ENCODE assay signal across 22 mouse cellular contexts in genomic region chr6:119731155-119731554, GRCm38 (mm10).
DNase-seq lines count a peak whose midpoint lies in the region; ATAC-seq and TF ChIP-seq lines count a peak whose summit lies in the region.
"Had no signal": no experiment of that assay in that cellular context is flagged by ENCODE, and none has a peak within 500 bp of the region (broad histone marks: within the 10 kb centered on the region; RNA-seq: fewer than 3 reads in every experiment).

No protein-coding gene starts in this region.

- TF ChIP-seq CTCF in liver, embryonic 14.5 days (IDR thresholded peaks at IDR 0.05; ENCODE audit: low read depth) = no peak

- H3K27me3 ChIP-seq in liver, embryonic 14.5 days (ENCODE audit: control insufficient read depth, insufficient read depth, low read length) = no peaks in the 10 kb centered on the region
- no peaks in the 10 kb centered on the region for H3K27me3 ChIP-seq in forebrain, embryonic 16.5 days (replicated peaks; ENCODE audit: control insufficient read depth, insufficient read depth, low read length)
- H3K27me3 ChIP-seq: CH12.LX; embryonic facial prominence, embryonic 13.5 days; forebrain, embryonic 13.5 days; heart, embryonic 13.5 days; hindbrain, embryonic 12.5 days had no signal

- H3K4me2 ChIP-seq in liver, embryonic 14.5 days (ENCODE audit: low read depth) = no peak overlapping the region
- no peak overlapping the region for H3K4me2 ChIP-seq in forebrain, embryonic 16.5 days (ENCODE audit: low read length)
- H3K4me2 ChIP-seq: embryonic facial prominence, embryonic 13.5 days; forebrain, embryonic 13.5 days; heart, embryonic 13.5 days; hindbrain, embryonic 12.5 days had no signal

- H3K27ac ChIP-seq in liver, embryonic 14.5 days = no peak overlapping the region
- H3K27ac ChIP-seq in forebrain, embryonic 16.5 days (ENCODE audit: low read length) = no peak overlapping the region
- H3K27ac ChIP-seq: embryonic facial prominence, embryonic 13.5 days; forebrain, embryonic 13.5 days; gastrocnemius, adult 2 months; heart, embryonic 13.5 days; hindbrain, embryonic 12.5 days had no signal

- DNase-seq in MEL-GATA-1-ER (ENCODE audit: extremely low read depth, low read depth) = peak; percentile 16
- peak; percentile 45 for DNase-seq in c-Kit-positive CD71-positive TER-119-positive erythroid progenitor cells, embryonic 14.5 days (ENCODE audit: low spot score)
- peak; percentile 36 to 42 (median 37) for DNase-seq in liver, embryonic 14.5 days (ENCODE audit: low read depth in 3 of 3, low spot score in 3 of 3)
- DNase-seq in left cerebral cortex, postnatal 25 days (ENCODE audit: low spot score in 2 of 2) = no peak
- no peak for DNase-seq in heart, postnatal 36 days
- DNase-seq: adrenal gland, adult 8-10 months; adrenal gland, postnatal 36 days; cerebellum, adult 18-20 months; cerebellum, postnatal 10 days; gastrocnemius, adult 2 months; gastrocnemius, postnatal 36 days; heart, adult 11 months; heart, postnatal 4 days had no signal

- intact Hi-C loops in left cerebral cortex, postnatal 25 days (cut with DNase I) = no loop called here
- intact Hi-C loops in heart, postnatal 36 days (cut with DNase I) = no loop called here

- WGBS in liver, embryonic 14.5 days (ENCODE audit: insufficient replicate concordance) = 49% methylated on average over 2 of the region's 2 CpGs
- WGBS in forebrain, embryonic 16.5 days = 97% methylated on average over 2 of the region's 2 CpGs

- no peaks in the 10 kb centered on the region for H3K9me3 ChIP-seq in liver, embryonic 14.5 days (ENCODE audit: control insufficient read depth, low read length)
- no peaks in the 10 kb centered on the region for H3K9me3 ChIP-seq in forebrain, embryonic 16.5 days (ENCODE audit: control insufficient read depth, low read length)
- H3K9me3 ChIP-seq: embryonic facial prominence, embryonic 13.5 days; forebrain, embryonic 13.5 days; heart, embryonic 13.5 days; hindbrain, embryonic 12.5 days had no signal

- H3K4me1 ChIP-seq in liver, embryonic 14.5 days (replicated peaks; ENCODE audit: control insufficient read depth in 2 of 2, insufficient read depth in 2 of 2, low read length in 1 of 2) = peaks cover 2 to 3% of the 10 kb centered on the region in 2 experiments
- H3K4me1 ChIP-seq in forebrain, embryonic 16.5 days (replicated peaks; ENCODE audit: control insufficient read depth, insufficient read depth, low read length) = no peaks in the 10 kb centered on the region
- H3K4me1 ChIP-seq: embryonic facial prominence, embryonic 13.5 days; forebrain, embryonic 13.5 days; heart, embryonic 13.5 days; hindbrain, embryonic 12.5 days had no signal

- no peak overlapping the region for H3K4me3 ChIP-seq in liver, embryonic 14.5 days (ENCODE audit: insufficient read depth in 1 of 2, low read depth in 2 of 2, low read length in 2 of 2)
- H3K4me3 ChIP-seq in forebrain, embryonic 16.5 days (replicated peaks; ENCODE audit: low read length) = no peak overlapping the region
- H3K4me3 ChIP-seq: embryonic facial prominence, embryonic 13.5 days; forebrain, embryonic 13.5 days; gastrocnemius, adult 2 months; heart, embryonic 13.5 days; hindbrain, embryonic 12.5 days had no signal

- H3K36me3 ChIP-seq in liver, embryonic 14.5 days (replicated peaks; ENCODE audit: control insufficient read depth, insufficient read depth, low read depth) = no peaks in the 10 kb centered on the region
- H3K36me3 ChIP-seq in forebrain, embryonic 16.5 days (ENCODE audit: control insufficient read depth, insufficient read depth) = no peaks in the 10 kb centered on the region

- peak; percentile 67; the same call in 1 of the 2 replicates for ATAC-seq in liver, embryonic 14.5 days (ENCODE audit: insufficient read depth)
- peak; percentile 86 for ATAC-seq in megakaryocyte-erythroid progenitor cell, adult 5-6 weeks (replicated peaks; ENCODE audit: low FRiP score, low TSS enrichment, poor library complexity, severe bottlenecking)
- no peak for ATAC-seq in forebrain, embryonic 16.5 days
- ATAC-seq: forebrain, embryonic 13.5 days; hindbrain, embryonic 16.5 days; inflammation-experienced regulatory T-cells, adult 6 months had no signal

- no peak overlapping the region for H3K9ac ChIP-seq in liver, embryonic 14.5 days (replicated peaks)
- no peak overlapping the region for H3K9ac ChIP-seq in forebrain, embryonic 16.5 days (replicated peaks; ENCODE audit: low read depth, low read length)
- H3K9ac ChIP-seq: embryonic facial prominence, embryonic 13.5 days; forebrain, embryonic 13.5 days; heart, embryonic 13.5 days; hindbrain, embryonic 12.5 days had no signal

- TF ChIP-seq EP300 in liver, embryonic 14.5 days (IDR thresholded peaks at IDR 0.05; ENCODE audit: low read depth) = peak; percentile 50

Comparison
In these comparisons a context has a peak if more than half of its experiments do, and no peak if none do; other contexts are left out.
1. DNase-seq: peak in MEL-GATA-1-ER (single experiment), c-Kit-positive CD71-positive TER-119-positive erythroid progenitor cells, embryonic 14.5 days (single experiment) and liver, embryonic 14.5 days (3 of 3); none in left cerebral cortex, postnatal 25 days (0 of 2) and heart, postnatal 36 days (0 of 2).